Mouse (Mus musculus): ENCODE data around the gene Parvg.
"Not testable (repeated sequence)": the region's sequence is repeated elsewhere in the genome, so short reads cannot be mapped to it uniquely, and the experiment has no call there.

Parvg gene

GRCm38 (mm10) chr15:84323966-84324869 is at the start of gene Parvg:
Parvg (plus strand) TSS chr15:84324026.
- DNase-seq (ENCODE audit: low read depth, low spot score), result no peak

- no peak for DNase-seq (ENCODE audit: low read depth, low spot score)
These were observed 47.8 kb upstream of the Parvg start for GRCm38 (mm10) chr15:84276066-84276465.

GRCm38 (mm10) chr15:84278091-84278490 is 45.7 kb upstream of the Parvg start:
- DNase-seq (ENCODE audit: low read depth, low spot score), result no peak

GRCm38 (mm10) chr15:84278656-84279055 is 45.2 kb upstream of the Parvg start:
- DNase-seq (ENCODE audit: low read depth, low spot score), result no peak

GRCm38 (mm10) chr15:84280309-84280708 is 43.5 kb upstream of the Parvg start:
- DNase-seq (ENCODE audit: low read depth, low spot score), result peak; percentile 82

- DNase-seq (ENCODE audit: low read depth, low spot score), result peak; percentile 91
These were observed 43.0 kb upstream of the Parvg start for GRCm38 (mm10) chr15:84280712-84281347.

GRCm38 (mm10) chr15:84282206-84283085 is 41.4 kb upstream of the Parvg start:
- DNase-seq (ENCODE audit: low read depth, low spot score), result no peak

GRCm38 (mm10) chr15:84284059-84284458 is 39.8 kb upstream of the Parvg start:
- DNase-seq (ENCODE audit: low read depth, low spot score), result peak; percentile 56

GRCm38 (mm10) chr15:84285453-84285852 is 38.4 kb upstream of the Parvg start:
- no peak for DNase-seq (ENCODE audit: low read depth, low spot score)

- DNase-seq (ENCODE audit: low read depth, low spot score), result not testable (repeated sequence)
These were observed 34.9 kb upstream of the Parvg start for GRCm38 (mm10) chr15:84288953-84289352.

- no peak for DNase-seq (ENCODE audit: low read depth, low spot score)
These were observed 32.7 kb upstream of the Parvg start for GRCm38 (mm10) chr15:84291097-84291496.

GRCm38 (mm10) chr15:84293590-84293989 is 30.2 kb upstream of the Parvg start:
- no peak for DNase-seq (ENCODE audit: low read depth, low spot score)

GRCm38 (mm10) chr15:84294391-84294790 is 29.4 kb upstream of the Parvg start:
- no peak for DNase-seq (ENCODE audit: low read depth, low spot score)

- DNase-seq (ENCODE audit: low read depth, low spot score), result peak; percentile 50
These were observed 28.6 kb upstream of the Parvg start for GRCm38 (mm10) chr15:84295225-84295624.

GRCm38 (mm10) chr15:84297454-84297853 is 26.4 kb upstream of the Parvg start:
- DNase-seq (ENCODE audit: low read depth, low spot score), result no peak

- DNase-seq (ENCODE audit: low read depth, low spot score), result no peak
These were observed 24.9 kb upstream of the Parvg start for GRCm38 (mm10) chr15:84298804-84299370.

GRCm38 (mm10) chr15:84299662-84300333 is 24.0 kb upstream of the Parvg start:
- no peak for DNase-seq (ENCODE audit: low read depth, low spot score)

GRCm38 (mm10) chr15:84300591-84300990 is 23.2 kb upstream of the Parvg start:
- no peak for DNase-seq (ENCODE audit: low read depth, low spot score)

GRCm38 (mm10) chr15:84301026-84301425 is 22.8 kb upstream of the Parvg start:
- DNase-seq (ENCODE audit: low read depth, low spot score), result no peak

- no peak for DNase-seq (ENCODE audit: low read depth, low spot score)
These were observed 22.0 kb upstream of the Parvg start for GRCm38 (mm10) chr15:84301641-84302420.

Data from 3T3-L1 (cell line).